Mouse (Mus musculus) olfactory bulb, adult 2 months (tissue): ENCODE results near the gene Cntnap1. TPM values are rescaled to one million over a fixed set of nuclear protein-coding genes. Genes with fewer than 3 reads are reported as not detected.

Experiments used
- H3K27ac ChIP-seq: fragments of 200-500 bp; 2 replicates; pipeline ENCODE4 v1.5.1; 2012; ENCODE audit warnings: low read depth, low read length; ENCODE audit not compliant: insufficient read depth
- H3K4me1 ChIP-seq: fragments of 200-500 bp; 2 replicates; pipeline ENCODE4 v1.6.1; 2012; ENCODE audit warnings: low read length; ENCODE audit not compliant: control insufficient read depth, insufficient read depth
- H3K4me3 ChIP-seq: fragments of 200-500 bp; 2 replicates; pipeline ENCODE4 v1.5.1; 2012; ENCODE audit warnings: mild to moderate bottlenecking, low read depth, low read length, moderate library complexity; ENCODE audit not compliant: insufficient read depth
- CTCF ChIP-seq: fragments of 200-500 bp; IDR thresholded peaks from 2 replicates; pipeline ENCODE4 v1.5.1; 2012; ENCODE audit warnings: low read depth, mild to moderate bottlenecking, low read length, moderate library complexity; ENCODE audit not compliant: insufficient read depth
- POLR2A ChIP-seq: fragments of 200-500 bp; IDR thresholded peaks from 2 replicates; pipeline ENCODE4 v1.6.1; 2012; ENCODE audit warnings: mild to moderate bottlenecking, low read depth, low read length, moderate library complexity; ENCODE audit not compliant: insufficient read depth
- WGBS: fragments of 180-500 bp; shearing (Covaris S2); methylation state at CpG from one replicate; pipeline ENCODE4 v1.1.7; 2018; 5-methylcytosine and 5-hydroxymethylcytosine counted together
- polyA plus RNA-seq: library from polyadenylated mRNA; stranded (reverse); fragments of >200 nt; gene quantifications from 2 replicates; pipeline ENCODE4 v1.2.4, GENCODE M21; 2012; ENCODE audit warnings: low replicate concordance; ENCODE audit not compliant: missing spikeins, insufficient read depth, insufficient read length

The Cntnap1 gene
- polyA plus RNA-seq, 1 experiment = not detected

DNA sequence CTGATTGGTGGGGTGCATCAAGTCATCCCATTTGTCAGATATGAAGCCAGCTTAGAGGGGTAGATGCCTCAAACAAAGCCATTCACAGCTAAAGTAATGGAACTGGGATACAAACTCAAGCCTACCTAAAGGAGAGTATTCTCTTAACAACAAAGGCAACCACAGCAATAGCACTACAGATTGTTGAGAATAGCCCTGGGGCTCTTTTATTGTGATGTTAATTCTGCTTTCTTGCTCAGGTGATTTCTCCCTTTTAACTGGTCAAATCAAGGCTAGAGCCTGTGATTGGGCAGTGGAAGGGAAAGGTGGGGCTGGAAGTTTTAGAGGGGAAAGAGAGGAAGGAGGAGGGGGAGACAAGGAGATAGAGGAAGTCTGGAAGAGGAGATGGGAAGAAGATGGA lies 63.8 kb downstream of the Cntnap1 start:
- Histone ChIP-seq H3K27ac (no peak overlapping the region), H3K4me3 (no peak overlapping the region), H3K4me1 (peaks cover 33% of the 10 kb centered on the region)
- TF ChIP-seq POLR2A = no peak
- no peak for TF ChIP-seq CTCF

GRCm38 (mm10) chr11:101235429-101235828 lies 65.1 kb downstream of the Cntnap1 start:
- TF ChIP-seq POLR2A (no peak), CTCF (no peak)
- Histone ChIP-seq H3K4me3 (no peak overlapping the region), H3K4me1 (peaks cover 23% of the 10 kb centered on the region), H3K27ac (no peak overlapping the region)

DNA sequence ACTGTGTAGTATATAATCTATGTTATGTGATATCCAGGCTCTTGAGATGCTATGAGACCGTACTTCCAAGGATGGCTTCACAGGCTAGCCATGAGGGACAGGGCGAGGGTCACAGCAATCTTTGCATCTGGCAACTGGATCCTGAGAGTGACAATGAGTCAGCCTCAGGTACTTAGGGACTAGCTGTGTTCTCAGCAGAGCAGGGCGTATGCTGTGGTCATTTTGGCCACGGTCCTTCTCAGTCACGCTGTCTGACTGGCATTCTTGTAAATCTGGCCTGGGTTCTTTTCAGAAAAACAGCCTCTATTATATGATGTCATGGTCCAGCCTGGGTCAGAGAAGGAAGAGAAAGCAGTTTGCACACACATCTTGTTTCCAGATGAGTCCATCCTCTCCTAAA lies 66.5 kb downstream of the Cntnap1 start:
- no peak overlapping the region for H3K27ac ChIP-seq
- no peak for TF ChIP-seq CTCF
- no peak for TF ChIP-seq POLR2A
- H3K4me1 ChIP-seq = peaks cover 10% of the 10 kb centered on the region
- WGBS = 92% methylated on average over 5 of the region's 5 CpGs
- H3K4me3 ChIP-seq = no peak overlapping the region

GRCm38 (mm10) chr11:101238071-101238647 lies 67.8 kb downstream of the Cntnap1 start:
- 0 out of 2 replicates have a peak overlapping the region, but pooled peaks have one; percentile 29 for H3K27ac ChIP-seq
- no peak for TF ChIP-seq CTCF
- TF ChIP-seq POLR2A = no peak
- 29% methylated on average over 5 of the region's 5 CpGs for WGBS
- H3K4me3 ChIP-seq = no peak overlapping the region
- peaks cover 6% of the 10 kb centered on the region for H3K4me1 ChIP-seq

Other genes starting within 250 kb of the Cntnap1 start
- not detected in 2 replicates for gene Stat3, start 231.0 kb upstream of the Cntnap1 start, polyA plus RNA-seq
- not detected in 2 replicates for gene Cavin1, start 199.6 kb upstream of the Cntnap1 start, polyA plus RNA-seq
- 524 TPM in 1 of 2 replicates, not detected in the other for gene Atp6v0a1, start 161.1 kb upstream of the Cntnap1 start, polyA plus RNA-seq
- gene Naglu, start 100.5 kb upstream of the Cntnap1 start, polyA plus RNA-seq = not detected in 2 replicates
- gene Hsd17b1, start 92.1 kb upstream of the Cntnap1 start, polyA plus RNA-seq = not detected in 2 replicates
- not detected in 2 replicates for gene Coasy, start 88.0 kb upstream of the Cntnap1 start, polyA plus RNA-seq
- not detected in 2 replicates for gene Mlx, start 83.2 kb upstream of the Cntnap1 start, polyA plus RNA-seq
- gene Psmc3ip, start 75.1 kb upstream of the Cntnap1 start, polyA plus RNA-seq = not detected in 2 replicates
- not detected in 2 replicates for gene Retreg3, start 50.6 kb upstream of the Cntnap1 start, polyA plus RNA-seq
- gene Tubg1, start 50.6 kb upstream of the Cntnap1 start, polyA plus RNA-seq = not detected in 2 replicates
- not detected in 2 replicates for gene Tubg2, start 14.6 kb upstream of the Cntnap1 start, polyA plus RNA-seq
- not detected in 2 replicates for gene Plekhh3, start 828 bp downstream of the Cntnap1 start, polyA plus RNA-seq
- gene Ccr10, start 4.9 kb downstream of the Cntnap1 start, polyA plus RNA-seq = not detected in 2 replicates
- gene Ezh1, start 55.9 kb downstream of the Cntnap1 start, polyA plus RNA-seq = not detected in 2 replicates
- gene Ramp2, start 75.5 kb downstream of the Cntnap1 start, polyA plus RNA-seq = not detected in 2 replicates
- not detected in 2 replicates for gene Vps25, start 83.2 kb downstream of the Cntnap1 start, polyA plus RNA-seq
- gene Wnk4, start 90.0 kb downstream of the Cntnap1 start, polyA plus RNA-seq = not detected in 2 replicates
- gene Cntd1, start 108.5 kb downstream of the Cntnap1 start, polyA plus RNA-seq = not detected in 2 replicates
- gene Coa3, start 108.6 kb downstream of the Cntnap1 start, polyA plus RNA-seq = not detected in 2 replicates
- not detected in 2 replicates for gene Becn1, start 131.8 kb downstream of the Cntnap1 start, polyA plus RNA-seq
- gene Psme3, start 145.7 kb downstream of the Cntnap1 start, polyA plus RNA-seq = 706 TPM in 1 of 2 replicates, not detected in the other
- not detected in 2 replicates for gene Aoc2, start 154.5 kb downstream of the Cntnap1 start, polyA plus RNA-seq
- gene Aoc3, start 160.1 kb downstream of the Cntnap1 start, polyA plus RNA-seq = not detected in 2 replicates
- gene G6pc, start 197.0 kb downstream of the Cntnap1 start, polyA plus RNA-seq = not detected in 2 replicates
- not detected in 2 replicates for gene Aarsd1, start 247.1 kb downstream of the Cntnap1 start, polyA plus RNA-seq